Mouse (Mus musculus) spleen, postnatal 14 days (tissue): ENCODE data around the gene Ocel1.

Experiments
- DNase-seq, 2 experiments: peaks; one replicate each; pipeline ENCODE4 v3.0.0; 2021 to 2022; ENCODE audit warnings: low spot score in 2 of 2

Gene Ocel1

GRCm38 (mm10) chr8:71379512-71380075 is 8.5 kb downstream of the Ocel1 start:
- no peak for DNase-seq

DNA sequence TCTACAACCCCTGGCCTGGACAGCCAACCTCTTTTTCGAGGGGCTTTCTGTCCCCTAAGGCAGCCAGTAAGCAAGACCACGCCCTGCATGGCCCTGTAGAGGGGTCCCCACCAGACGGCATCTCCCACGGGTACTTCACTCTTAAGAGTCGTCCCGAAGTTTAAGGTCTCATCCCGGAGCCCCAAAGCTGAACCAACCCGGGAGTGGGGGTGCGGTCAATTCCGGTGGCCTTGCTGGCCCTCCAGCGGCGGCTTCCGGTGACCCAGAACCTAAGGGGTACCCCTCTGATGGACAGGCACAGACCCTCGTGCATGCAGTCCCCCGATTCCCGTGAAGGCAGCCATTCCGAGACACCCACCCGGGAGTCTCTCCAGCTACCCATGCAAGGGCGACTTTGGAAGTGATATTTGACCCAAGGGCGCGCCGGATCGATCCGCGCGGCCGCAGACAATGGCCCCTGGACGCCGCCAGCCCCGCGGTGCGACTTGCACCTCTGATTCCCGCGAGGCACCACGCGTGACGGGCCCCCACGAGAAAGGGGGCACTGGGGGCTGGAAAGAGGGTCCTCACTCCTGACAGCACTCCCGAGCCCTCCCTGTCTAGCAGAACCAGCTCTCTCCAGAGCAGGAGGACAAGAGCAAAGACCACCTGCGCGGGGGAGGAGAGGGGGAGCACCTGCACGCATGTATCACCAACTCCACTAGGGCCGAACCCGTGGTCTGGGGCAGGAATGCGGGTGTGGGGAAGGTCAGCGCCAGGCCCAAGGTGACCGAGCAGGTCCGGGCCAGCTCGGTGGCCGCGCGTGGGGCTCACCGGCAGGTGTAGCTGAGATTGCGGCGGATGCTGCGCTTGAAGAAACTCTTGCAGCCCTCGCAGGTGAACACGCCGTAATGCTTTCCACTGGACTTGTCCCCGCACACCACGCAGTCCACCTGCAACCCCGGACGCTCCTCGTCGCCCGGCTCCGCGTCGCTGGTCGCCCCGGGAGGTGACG is 9.4 kb downstream of the Ocel1 start:
- no peak for DNase-seq

DNA sequence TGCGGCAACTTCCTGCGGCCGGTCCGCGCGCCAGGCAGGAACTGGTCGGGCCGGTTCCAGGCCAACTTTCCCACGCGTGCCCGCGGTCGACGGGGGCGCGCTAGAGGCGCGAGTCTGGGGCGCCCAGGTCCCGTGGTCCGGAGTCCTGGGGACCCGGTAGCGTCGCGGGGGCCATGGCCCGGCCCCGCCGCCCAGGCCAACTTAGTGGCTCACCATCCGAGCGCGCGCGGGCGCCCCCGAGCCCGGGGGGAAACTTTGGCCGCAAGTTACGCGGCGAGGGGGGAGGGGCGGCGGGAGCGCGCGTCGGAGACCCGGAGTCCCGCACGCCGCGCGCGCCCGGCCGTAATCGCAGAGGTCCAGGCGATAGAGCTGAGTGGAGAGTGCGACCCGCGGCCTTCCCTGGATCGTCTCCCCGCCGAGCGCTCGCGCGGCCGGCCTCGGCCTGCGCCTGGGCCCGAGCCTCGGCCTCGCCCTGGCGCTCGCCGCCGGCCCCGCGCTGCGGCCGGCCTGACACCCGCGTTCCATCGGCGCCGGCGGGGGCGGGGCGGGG is 10.4 kb downstream of the Ocel1 start, which contains the start of gene Nr2f6:
Nr2f6 (minus strand) TSS at position 540 of the 550 bp plus-strand sequence.
- peak in 1 of 2 experiments; percentile 25 for DNase-seq

GRCm38 (mm10) chr8:71381971-71382961 is 11.2 kb downstream of the Ocel1 start:
- DNase-seq = peak; percentile 50 to 59

GRCm38 (mm10) chr8:71383396-71383795 is 12.3 kb downstream of the Ocel1 start:
- no peak for DNase-seq

GRCm38 (mm10) chr8:71383860-71384259 is 12.8 kb downstream of the Ocel1 start:
- DNase-seq = no peak

DNA sequence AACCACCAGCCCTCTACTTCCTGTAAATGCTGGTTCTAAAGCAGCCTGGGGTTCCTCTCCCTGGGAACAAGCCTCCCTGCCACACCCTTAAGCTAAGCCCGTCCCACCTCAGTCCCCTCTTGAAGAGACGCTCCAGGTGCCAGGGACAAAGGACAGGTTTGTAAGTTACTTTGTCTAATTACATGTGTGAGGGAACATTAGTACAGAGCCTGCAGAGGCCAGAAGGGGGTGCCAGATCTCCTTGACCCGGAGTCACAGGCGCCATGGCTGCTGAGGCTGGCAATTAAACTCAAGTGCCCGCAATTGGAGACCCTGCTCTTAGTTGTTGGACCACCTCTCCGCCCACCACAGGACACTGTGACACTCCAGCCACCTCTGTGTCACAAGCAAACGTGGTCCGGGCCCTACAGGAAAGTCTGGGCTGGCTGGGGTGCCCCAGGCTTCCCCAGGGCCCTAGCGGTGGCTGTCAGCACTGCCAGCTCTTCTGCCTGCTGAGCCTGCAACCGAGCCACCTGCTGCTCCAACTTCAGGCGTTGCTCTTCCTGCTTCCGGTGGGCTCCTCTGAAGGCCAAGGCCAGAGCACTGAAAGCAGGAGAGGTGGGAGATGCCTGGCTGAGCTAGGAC is 14.2 kb downstream of the Ocel1 start:
- no peak for DNase-seq

GRCm38 (mm10) chr8:71388267-71388666 is 17.2 kb downstream of the Ocel1 start:
- DNase-seq = no peak

DNA sequence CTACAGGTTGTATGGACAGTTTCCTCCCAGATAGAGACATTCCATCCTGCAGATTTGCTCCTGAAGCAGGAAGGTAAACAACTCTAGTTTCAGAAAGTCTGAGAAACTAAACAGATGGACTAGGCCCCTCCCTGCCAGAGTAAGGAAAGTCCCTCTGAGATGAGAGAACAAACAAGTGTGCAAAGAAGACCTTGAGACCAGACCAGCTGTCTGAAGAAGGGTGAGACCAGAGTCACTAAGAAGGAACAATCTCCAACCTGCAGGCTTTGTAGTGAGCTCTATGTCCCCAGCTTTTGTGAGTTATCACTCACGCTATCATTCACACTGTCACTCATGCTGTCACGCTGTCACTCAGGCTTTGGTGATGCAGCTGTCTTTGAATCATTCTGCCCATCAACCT is 20.6 kb downstream of the Ocel1 start:
- DNase-seq = no peak

GRCm38 (mm10) chr8:71392391-71392790 is 21.3 kb downstream of the Ocel1 start:
- no peak for DNase-seq

DNA sequence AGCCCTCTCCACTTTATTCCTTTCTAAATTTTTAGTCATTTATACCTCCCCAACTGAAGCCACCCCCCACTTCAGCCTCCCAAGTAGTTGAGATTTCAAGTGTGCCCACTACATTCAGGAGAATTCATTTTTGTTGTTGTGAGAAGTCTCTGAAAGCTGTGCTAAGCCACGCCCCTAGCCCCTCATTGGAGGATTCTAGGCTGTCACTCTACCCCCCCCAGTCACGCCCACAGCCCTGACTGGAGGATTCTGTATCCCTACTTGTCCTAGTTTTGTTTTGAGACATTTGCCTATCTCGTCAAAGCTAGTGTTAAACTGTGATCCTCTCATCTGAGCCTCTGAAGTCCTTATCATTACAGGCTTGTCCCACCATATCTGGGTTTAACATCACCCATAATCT is 21.8 kb downstream of the Ocel1 start:
- no peak for DNase-seq

GRCm38 (mm10) chr8:71394481-71394880 is 23.4 kb downstream of the Ocel1 start:
- DNase-seq = no peak

DNA sequence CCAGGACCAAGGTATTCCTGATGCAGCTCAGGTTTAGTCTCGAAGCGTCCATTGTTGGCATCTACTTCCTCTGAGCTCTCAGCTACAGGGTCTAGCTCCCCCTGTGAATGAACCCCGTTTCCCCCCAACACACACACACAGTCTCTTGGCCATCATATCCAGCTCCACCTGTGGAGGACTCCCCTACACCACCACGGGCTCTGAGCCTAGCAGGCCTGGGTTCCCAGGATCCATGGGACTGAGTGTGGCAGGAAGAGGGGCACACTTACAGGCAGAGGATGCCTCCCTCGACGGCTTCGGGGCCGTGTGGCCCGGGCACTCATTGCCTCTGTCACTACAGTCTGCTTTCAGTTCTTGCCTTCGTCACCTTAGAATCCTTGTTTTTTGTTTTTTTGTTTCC is 24.0 kb downstream of the Ocel1 start:
- DNase-seq = no peak

GRCm38 (mm10) chr8:71395629-71396028 is 24.5 kb downstream of the Ocel1 start, which contains the start of gene Ushbp1:
Ushbp1 (minus strand) TSS chr8:71395802.
- no peak for DNase-seq

- DNase-seq = peak; percentile 78 to 79
Measured at GRCm38 (mm10) chr8:71396639-71397305, 25.7 kb downstream of the Ocel1 start, which contains the start of gene Babam1. Babam1 (plus strand) TSS chr8:71396861.

DNA sequence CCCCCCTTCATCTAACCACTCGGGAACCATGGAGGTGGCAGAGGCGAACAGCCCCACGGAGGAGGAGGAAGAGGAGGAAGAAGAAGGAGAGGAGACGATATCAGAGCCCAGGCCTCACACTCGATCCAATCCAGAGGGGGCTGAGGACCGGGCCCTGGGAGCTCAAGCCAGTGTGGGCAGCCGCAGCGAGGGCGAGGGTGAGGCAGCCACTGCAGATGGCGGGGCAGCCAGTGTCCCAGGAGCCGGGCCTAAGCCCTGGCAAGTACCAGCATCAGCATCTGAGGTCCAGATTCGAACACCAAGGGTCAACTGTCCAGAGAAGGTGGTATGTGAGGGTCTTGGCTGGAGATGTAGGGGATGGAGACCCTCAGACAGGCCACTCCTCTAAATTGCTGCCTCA is 26.6 kb downstream of the Ocel1 start:
- DNase-seq = no peak

- DNase-seq = peak in 1 of 2 experiments; percentile 5
Measured at GRCm38 (mm10) chr8:71400826-71401225, 29.7 kb downstream of the Ocel1 start.

- peak in 1 of 2 experiments; percentile 5 for DNase-seq
Measured at GRCm38 (mm10) chr8:71401454-71401853, 30.4 kb downstream of the Ocel1 start.

DNA sequence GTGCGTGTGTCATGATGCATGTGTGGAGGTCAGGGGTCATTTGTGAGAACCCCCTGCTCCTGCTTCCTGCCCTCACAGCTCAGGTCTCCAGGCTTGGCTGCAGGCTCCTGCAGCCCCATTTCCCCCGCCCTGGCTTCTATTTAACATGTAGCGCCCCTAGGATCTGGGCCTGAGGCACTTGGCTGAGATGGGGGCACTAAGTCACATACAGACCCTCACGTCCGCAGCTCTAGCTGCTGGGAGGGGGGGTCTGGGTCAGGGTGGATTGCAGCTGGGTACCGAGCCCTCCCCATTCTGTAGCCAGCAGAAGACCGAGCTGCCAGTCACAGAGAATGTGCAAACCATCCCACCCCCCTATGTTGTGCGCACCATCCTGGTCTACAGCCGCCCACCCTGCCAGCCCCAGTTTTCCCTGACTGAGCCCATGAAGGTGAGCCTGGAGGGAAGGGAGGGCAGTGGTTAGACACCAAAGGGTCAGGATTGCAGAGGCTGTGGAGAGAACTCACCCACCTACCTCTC is 31.4 kb downstream of the Ocel1 start:
- DNase-seq = no peak
